Mouse (Mus musculus) regulatory T cell (primary cell): Measurements from ENCODE around the gene Trp53bp2.

ENCODE experiments used
- in situ Hi-C: fragments of 300-600 bp; cut with MboI, MseI; formaldehyde crosslinking; loops from one replicate; pipeline ENCODE4 v1.15.1; 2025; ENCODE audit warnings: high pct_unique_total_duplicates

The Trp53bp2 gene

DNA sequence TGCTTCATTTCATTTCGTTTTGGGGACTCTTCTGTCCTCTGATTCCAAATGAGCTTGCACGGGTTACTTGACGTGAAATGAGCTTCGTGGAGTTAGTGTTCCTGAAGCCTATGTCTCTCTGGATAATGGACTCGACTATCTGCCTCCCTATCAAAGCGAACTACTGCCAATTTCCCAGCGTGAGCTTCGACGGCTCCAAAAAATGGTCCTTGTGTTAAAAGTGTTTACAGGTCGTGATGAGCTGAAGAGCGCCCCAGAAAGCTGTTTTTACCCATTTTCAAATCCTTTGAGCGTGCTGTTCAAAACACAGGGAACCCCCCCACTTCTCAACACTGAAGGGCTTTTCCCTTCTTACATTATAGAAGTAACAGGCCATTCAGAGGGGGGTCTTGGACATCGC, 729 bp upstream of the Trp53bp2 start:
- in situ Hi-C loops: no loop called here

DNA sequence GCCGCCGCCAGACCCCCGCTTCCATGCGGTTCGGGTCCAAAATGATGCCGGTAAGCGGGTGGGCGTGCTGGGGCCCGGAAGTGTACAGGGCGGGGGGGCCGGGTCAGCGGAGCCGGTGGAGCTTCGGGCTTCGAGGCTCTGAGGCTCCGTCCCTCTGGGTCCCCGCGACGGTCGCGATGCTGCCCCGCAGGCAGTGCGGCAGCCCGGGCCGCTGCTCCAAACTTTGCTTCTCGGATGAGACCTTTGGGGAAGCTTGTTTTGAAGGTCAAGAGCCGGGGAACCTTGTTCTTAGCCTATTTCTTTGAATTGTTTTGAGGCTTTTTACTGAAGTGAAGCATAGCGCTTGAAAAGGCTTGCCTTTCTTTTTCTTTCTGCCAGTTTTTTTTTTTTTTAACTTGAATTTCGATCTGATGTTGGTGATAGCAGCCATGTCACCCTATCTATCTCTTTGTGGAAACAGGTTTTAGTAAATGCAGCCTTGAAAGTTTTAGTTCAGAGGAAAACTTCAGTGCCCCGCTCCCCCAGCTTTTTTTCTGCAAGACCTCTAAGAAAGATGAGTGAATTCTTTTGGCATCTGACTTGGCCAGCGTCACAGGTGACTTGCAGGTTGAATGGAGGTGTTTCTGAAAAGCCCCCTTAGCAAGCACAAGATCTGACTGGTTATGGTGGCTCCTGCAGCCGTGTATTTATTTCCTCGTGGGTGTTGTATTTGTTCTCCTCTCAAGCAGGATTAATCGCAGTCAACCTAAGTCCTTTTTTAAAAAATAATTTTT, 615 bp downstream of the Trp53bp2 start:
- in situ Hi-C loops: no loop called here

DNA sequence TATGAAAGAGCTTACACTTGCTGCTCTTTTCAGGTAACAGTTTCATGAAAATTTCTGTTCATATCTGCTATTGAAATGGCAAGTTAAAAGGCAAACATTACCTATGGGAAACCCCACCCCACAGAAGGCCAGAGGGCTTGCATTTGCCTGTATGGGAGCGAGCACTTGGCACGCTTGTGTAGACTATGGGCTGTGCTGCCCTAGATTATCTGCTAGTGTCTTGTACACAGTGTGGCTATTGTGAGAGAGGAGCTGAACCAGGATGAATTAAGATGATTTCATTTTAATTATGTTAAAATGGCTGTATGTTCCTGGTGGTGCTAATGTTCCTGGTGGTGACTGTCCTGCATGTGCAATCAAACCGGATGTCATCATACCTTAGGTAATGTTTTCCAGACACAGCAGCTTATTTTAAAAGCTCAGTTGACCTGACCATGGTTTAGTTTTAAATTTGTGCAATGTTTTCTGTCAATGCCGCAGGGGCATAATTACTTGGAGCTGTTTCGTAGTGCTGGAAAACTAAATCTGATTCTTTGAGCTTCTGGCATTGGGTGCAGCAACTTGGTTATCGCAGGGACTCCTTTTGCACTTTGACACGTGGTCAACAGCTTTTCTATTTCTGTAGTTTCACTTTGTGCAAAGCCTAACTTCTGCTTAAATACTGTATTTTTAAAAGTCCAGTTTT, 3.8 kb downstream of the Trp53bp2 start:
- in situ Hi-C loops: no loop called here

- in situ Hi-C loops: no loop called here
These were observed 10.5 kb downstream of the Trp53bp2 start for GRCm38 (mm10) chr1:182419481-182419880.

- in situ Hi-C loops: no loop called here
These were observed 15.3 kb downstream of the Trp53bp2 start for GRCm38 (mm10) chr1:182424274-182424673.

DNA sequence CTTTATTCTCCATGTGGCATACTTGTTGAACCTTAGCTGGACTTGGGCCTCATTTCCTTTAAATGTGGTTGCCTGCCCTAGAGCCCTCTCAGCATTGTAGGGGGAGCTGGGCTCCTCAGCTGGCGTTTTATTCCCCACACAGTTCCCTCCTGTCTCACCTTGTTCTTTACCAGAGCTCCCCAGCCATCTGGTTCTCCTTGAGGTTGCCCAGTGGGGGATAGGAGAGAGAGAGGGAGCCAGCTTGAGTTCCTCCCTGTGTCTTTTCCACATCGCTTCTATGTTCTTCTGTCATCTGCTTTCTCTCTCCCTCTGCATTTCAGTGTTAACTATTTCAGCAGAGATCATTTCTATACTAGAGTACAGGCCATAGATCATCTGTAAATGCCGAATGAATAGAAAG, 16.2 kb downstream of the Trp53bp2 start:
- in situ Hi-C loops: no loop called here

DNA sequence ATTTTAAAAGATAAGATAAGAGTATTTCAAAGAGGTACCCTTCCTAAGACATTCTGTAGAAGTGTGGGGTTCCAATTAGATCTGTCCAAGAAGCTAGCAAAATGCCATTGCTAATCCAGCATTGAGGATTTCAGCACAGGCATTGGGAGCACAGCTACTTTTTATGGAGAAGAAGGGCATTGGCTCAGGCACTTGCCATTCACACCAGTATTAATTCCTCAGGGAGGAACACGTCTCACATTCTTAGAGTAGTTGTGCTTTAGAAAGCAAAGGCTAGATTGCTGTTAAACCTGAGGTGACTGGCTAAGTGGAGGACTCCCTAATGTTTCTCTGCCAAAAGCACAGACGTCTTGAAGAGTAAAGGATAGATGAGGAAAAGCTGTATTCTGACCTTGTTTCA, 17.5 kb downstream of the Trp53bp2 start:
- in situ Hi-C loops: no loop called here

- in situ Hi-C loops: no loop called here
These were observed 18.5 kb downstream of the Trp53bp2 start for GRCm38 (mm10) chr1:182427426-182427825.

- in situ Hi-C loops: no loop called here
These were observed 20.9 kb downstream of the Trp53bp2 start for GRCm38 (mm10) chr1:182429826-182430225.

GRCm38 (mm10) chr1:182430676-182431075, 21.7 kb downstream of the Trp53bp2 start:
- in situ Hi-C loops: no loop called here

- in situ Hi-C loops: no loop called here
These were observed 23.1 kb downstream of the Trp53bp2 start for GRCm38 (mm10) chr1:182432059-182432458.

GRCm38 (mm10) chr1:182436746-182437145, 27.8 kb downstream of the Trp53bp2 start:
- in situ Hi-C loops: no loop called here

- in situ Hi-C loops: no loop called here
These were observed 30.7 kb downstream of the Trp53bp2 start for GRCm38 (mm10) chr1:182439546-182440222.

GRCm38 (mm10) chr1:182441791-182442473, 33.0 kb downstream of the Trp53bp2 start:
- in situ Hi-C loops: no loop called here

DNA sequence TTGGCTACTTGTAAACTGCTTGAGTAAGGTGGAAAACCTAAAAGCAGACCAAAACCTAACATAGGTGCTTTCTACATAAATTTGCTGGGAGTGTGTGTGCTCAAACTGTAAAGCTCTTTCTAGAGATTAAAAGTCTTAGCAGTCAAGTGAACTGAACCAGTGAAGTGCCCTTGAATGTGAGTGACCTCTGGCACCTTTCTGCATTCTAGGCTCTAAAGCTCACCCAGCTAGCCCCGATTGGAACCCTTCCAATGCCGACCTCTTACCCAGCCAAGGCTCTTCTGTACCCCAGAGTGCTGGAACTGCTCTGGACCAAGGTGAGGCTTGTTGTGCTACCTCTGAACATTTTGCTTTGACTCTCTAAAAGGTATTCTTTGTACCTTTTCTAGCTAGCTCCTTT, 35.1 kb downstream of the Trp53bp2 start:
- in situ Hi-C loops: no loop called here

GRCm38 (mm10) chr1:182448276-182449035, 39.5 kb downstream of the Trp53bp2 start:
- in situ Hi-C loops: no loop called here

DNA sequence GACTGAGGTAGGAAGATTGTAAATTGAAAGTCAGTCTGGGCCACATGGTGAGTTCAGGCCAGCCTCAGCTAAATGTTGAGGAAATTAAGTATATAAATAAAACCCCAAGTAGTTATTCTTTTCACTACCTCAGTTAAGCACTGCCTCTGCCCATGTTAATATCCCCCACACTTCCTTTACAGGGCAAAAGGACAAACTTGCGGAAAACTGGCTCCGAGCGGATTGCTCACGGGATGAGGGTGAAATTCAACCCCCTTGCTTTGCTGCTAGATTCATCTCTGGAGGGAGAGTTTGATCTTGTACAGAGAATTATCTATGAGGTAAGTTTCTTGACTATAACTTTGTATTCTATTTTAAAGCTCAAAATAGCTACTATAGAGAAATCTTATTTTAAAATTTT, 43.5 kb downstream of the Trp53bp2 start:
- in situ Hi-C loops: no loop called here

- in situ Hi-C loops: no loop called here
These were observed 46.1 kb downstream of the Trp53bp2 start for GRCm38 (mm10) chr1:182455080-182455479.

- in situ Hi-C loops: no loop called here
These were observed 49.6 kb downstream of the Trp53bp2 start for GRCm38 (mm10) chr1:182458556-182458955.

GRCm38 (mm10) chr1:182459436-182459835, 50.5 kb downstream of the Trp53bp2 start:
- in situ Hi-C loops: no loop called here
